Mouse (Mus musculus): ENCODE results near the gene Tppp3.

Tppp3 gene

GRCm38 (mm10) chr8:105466246-105466645 lies 5.1 kb downstream of the Tppp3 start:
- no peak for DNase-seq

GRCm38 (mm10) chr8:105464595-105464994 lies 6.7 kb downstream of the Tppp3 start:
- peak; percentile 50 for DNase-seq

- DNase-seq, result no peak
Observed at GRCm38 (mm10) chr8:105461085-105461803, 10.1 kb downstream of the Tppp3 start.

GRCm38 (mm10) chr8:105455218-105455617 lies 16.1 kb downstream of the Tppp3 start:
- no peak for DNase-seq

GRCm38 (mm10) chr8:105454088-105454487 lies 17.2 kb downstream of the Tppp3 start:
- DNase-seq, result no peak

GRCm38 (mm10) chr8:105453296-105453695 lies 18.0 kb downstream of the Tppp3 start:
- no peak for DNase-seq

GRCm38 (mm10) chr8:105451903-105452603 lies 19.3 kb downstream of the Tppp3 start:
- DNase-seq, result no peak

- DNase-seq, result no peak
Observed at GRCm38 (mm10) chr8:105450977-105451376, 20.3 kb downstream of the Tppp3 start.

GRCm38 (mm10) chr8:105448596-105448995 lies 22.7 kb downstream of the Tppp3 start:
- no peak for DNase-seq

GRCm38 (mm10) chr8:105448188-105448587 lies 23.1 kb downstream of the Tppp3 start:
- DNase-seq, result no peak

- no peak for DNase-seq
Observed at GRCm38 (mm10) chr8:105446127-105446552, 25.2 kb downstream of the Tppp3 start.

GRCm38 (mm10) chr8:105445296-105446126 lies 25.8 kb downstream of the Tppp3 start:
- no peak for DNase-seq

- DNase-seq, result no peak
Observed at GRCm38 (mm10) chr8:105442661-105443060, 28.7 kb downstream of the Tppp3 start.

GRCm38 (mm10) chr8:105441433-105441832 lies 29.9 kb downstream of the Tppp3 start:
- no peak for DNase-seq

- no peak for DNase-seq
Observed at GRCm38 (mm10) chr8:105438865-105439264, 32.5 kb downstream of the Tppp3 start.

- no peak for DNase-seq
Observed at GRCm38 (mm10) chr8:105437078-105437748, 34.1 kb downstream of the Tppp3 start.

GRCm38 (mm10) chr8:105436218-105436617 lies 35.1 kb downstream of the Tppp3 start:
- DNase-seq, result no peak

GRCm38 (mm10) chr8:105434136-105434535 lies 37.2 kb downstream of the Tppp3 start:
- DNase-seq, result no peak

- no peak for DNase-seq
Observed at GRCm38 (mm10) chr8:105433511-105433910, 37.8 kb downstream of the Tppp3 start.

- no peak for DNase-seq
Observed at GRCm38 (mm10) chr8:105433021-105433420, 38.3 kb downstream of the Tppp3 start.

GRCm38 (mm10) chr8:105431743-105432515 lies 39.4 kb downstream of the Tppp3 start:
- no peak for DNase-seq

GRCm38 (mm10) chr8:105426878-105427277 lies 44.4 kb downstream of the Tppp3 start:
- DNase-seq, result no peak
